Mouse (Mus musculus) spleen, postnatal 4 days (tissue): ENCODE results near the gene Slc7a11.

Source experiments
- DNase-seq, 2 experiments: peaks; one replicate each; pipeline ENCODE4 v3.0.0; 2022; ENCODE audit warnings: low spot score in 2 of 2

The Slc7a11 gene

DNA sequence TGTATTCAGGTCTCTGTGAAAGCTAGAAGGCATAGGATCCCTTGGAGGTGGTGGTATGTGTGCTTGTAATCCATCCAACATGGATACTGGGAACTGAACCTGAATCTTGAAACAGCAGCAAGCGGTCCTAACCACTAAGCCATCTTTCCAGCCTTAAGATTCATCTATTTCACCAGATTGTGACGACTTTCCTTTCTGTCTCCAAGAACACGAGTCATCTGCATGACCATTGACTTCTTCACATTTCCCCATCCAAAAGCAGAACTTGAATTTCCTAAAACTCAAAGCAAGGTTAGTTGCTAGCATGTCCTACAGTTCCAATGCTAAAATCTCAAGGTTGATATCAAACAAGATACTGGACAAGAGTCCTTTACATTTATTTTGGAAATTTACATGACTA is 37.5 kb downstream of the Slc7a11 start:
- no peak for DNase-seq

DNA sequence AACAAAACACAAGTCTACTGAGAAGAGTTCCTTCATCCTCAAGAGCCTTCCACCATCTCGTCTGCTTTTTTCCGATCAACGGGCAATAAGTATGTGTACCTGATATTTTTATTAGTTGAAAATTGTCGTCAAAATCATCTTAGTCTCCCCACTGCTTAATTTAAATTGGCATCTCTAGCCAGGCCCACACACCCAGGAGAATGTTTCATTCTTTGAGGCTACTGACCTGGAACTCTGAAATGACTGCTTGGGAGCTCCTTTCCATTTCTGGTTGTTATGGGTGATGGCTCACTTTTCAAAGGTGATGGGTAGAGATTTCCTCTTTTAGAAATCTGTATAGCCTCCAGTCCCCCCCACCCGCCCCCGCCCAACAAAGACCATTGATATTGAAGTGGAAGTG is 54.6 kb downstream of the Slc7a11 start:
- no peak for DNase-seq

DNA sequence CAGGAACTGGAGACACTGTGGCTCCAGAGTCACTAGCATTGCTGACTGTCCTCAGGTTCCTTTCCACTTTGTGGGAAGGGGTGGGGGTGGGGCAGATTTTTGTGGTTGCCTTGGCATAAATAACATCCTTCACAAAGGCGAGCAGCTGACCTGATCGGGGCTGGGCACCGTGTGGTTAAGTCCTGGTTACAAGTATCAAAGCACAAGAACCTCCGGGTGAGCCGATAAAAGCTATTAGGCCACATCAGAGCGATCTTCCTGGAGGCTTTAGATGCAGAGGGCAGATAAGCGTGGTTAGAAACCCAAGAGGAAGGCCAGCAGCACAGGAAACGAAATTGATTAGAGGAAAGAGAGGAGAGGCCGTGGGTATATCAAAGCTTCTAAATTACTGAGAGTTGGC is 55.1 kb downstream of the Slc7a11 start:
- no peak for DNase-seq

DNA sequence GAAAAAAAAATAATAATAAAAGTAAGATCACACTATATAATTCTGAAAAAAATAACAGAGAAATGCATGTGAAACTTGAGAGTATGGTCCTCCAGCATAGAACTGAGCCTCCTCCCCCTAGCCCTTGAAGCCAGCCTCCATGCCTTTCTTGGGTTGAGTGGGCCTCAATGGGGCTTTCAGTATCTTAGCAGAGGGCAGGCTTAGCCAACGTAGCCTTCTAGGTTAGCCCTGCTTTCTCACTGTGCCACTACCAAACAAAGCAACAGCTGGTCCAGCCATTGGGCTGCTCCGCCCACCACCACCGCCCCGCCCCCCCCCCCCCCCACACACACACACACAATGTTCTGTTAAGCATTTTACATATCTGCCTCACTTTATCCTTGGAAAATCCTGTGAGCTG is 56.1 kb downstream of the Slc7a11 start:
- DNase-seq: no peak

DNA sequence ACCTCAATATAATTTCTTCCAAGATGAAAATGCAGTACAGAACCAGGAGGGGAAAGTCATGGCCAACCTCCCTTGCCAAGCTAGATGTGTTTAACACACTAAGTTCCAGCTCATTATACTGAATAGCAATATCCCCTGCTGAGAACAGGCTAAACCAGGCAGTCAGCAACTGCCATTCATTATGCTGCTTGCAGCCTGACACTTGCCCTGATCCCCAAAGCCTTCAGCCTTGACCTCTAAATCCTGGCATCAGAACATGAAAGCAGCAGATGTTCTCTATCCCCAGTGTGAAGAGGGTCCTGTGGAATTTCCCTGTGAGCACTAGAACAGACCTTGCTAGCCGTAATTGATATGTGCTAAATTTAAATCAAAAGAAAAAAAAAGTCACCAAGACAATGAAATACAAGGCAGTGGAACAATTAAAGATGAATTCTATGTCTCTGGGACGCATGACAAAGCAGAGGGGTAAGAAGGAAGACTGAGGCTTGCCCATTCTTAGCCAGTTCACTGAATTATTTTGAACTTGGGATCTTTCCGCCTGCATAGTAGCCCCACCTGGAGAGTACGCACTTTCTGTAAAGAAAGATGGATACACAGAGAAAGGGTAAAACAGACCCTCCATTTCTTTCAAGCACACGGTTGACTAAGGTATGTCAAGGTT is 56.7 kb downstream of the Slc7a11 start:
- no peak for DNase-seq

DNA sequence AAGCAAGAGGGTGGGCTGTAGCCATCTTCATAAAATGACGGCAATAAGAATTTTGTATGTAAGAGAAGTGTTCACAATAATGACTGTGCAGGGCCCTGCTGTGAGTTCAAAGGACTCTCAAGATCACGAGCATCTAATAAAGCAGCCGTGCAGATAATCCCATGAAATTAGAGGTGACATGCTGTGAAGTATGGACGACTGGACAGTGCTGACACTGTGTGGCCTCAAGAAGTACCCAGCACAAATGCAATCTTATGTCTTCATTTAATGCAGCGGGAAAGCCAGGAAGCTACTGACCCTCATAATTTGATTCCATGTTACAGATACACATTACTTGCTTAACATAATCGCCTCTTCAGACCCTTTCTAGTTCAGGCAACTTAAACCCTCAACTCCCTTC is 57.3 kb downstream of the Slc7a11 start:
- no peak for DNase-seq

DNA sequence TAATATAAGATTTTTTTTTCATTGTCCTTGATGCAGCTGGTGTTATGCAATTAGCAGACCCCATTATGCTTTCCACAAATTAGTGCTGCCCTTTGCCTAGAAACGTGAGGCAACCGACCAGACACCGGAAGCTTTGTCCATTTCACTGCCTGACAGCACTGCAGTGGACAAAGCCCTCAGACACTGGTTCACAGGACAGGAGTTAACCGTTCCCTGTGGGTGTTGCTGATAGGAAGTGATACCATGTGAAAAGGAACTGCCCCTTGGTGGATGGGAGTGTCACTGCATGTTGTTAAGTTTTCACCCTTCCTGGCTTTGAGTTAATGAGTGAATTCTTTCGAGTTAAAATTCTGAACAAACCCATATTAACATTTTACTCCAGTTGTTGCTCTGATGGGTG is 60.7 kb downstream of the Slc7a11 start:
- DNase-seq: no peak

DNA sequence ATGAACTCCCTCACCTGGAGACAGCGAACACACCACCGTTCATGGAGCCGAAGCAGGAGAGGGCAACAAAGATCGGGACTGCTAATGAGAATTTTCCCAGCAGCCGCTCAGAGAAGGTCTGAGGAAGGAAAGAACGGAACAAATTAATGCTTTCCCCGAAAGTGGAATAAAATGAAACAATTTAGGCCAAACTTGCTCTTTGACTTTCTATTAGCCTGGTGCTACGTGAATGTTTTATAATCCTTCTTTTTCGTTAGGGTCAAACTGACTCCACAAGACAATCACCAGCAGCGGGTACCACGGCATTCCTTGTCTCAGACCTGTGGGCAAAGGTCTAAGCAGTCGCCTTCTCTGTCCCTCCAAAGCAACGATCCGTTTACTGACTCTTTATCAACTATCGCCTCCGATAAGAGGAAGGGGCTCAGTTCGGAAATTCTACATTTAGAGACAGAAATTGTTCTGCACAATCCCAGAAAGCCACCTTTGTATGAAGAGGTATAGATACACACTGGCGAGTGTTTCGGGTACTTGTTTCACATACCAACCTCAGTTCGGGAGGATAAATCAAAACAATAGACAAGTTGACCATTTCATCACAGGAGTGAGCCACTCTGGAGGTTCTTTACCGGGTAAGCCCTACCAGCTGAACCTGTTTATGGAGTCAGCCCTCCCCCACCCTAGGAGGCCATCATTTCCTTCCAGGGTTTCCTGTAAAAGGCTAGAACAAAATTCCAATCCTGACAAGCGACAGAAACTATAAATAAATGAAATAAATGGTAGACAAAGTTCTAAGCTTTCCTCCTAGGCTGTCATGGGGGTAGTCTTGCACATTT is 61.3 kb downstream of the Slc7a11 start:
- DNase-seq: no peak

DNA sequence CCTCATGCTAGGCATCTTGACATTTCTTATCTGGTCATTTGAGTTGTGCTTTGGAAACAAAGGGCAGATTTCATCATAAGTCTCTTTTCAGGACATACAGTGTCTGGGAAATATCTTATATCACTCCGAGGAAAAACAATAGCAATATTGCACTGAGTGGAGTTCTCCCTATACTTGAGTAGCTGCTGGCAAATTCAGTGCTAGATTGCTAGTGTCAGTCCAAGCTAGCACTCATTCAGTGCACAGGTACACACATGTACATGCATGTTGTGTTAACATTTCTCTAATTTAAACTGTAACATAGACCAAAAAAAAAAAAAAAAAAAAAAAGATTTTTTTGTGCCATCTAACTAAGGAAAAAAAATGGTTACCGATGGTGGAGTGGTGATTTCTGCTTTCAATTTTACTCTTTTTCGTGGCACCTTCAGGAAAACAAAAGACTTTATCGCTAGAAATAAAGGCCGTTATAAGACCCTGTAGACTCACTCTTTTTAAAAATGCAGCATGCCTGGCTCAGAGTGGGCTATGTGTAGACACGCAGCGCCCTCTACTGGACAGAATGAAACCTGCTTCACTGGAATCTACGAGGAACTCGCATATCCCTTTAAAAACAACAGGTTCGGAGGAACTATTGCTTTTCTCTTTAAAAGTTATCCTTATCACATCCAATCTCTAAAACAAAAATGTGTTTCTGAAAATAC is 62.1 kb downstream of the Slc7a11 start:
- peak; percentile 54 to 81 for DNase-seq

DNA sequence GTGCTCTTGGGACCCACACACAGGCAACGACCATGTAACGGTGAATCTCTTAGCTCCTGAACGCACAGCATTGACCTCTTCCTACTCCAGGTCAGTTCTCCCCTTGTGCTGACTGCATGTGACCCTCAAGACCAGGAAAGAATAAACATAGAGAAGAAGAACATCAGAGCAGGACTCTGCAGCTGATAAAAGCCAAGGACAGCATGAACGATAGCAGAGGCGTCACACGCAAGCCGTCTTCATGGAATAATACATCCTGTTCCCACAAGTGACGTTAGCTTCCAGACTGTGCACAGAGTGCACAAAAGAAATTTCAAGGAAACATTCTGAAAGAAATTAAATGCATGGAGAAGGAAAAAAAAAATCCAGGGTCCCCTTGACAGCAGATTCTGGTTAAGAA is 63.5 kb downstream of the Slc7a11 start:
- no peak for DNase-seq

DNA sequence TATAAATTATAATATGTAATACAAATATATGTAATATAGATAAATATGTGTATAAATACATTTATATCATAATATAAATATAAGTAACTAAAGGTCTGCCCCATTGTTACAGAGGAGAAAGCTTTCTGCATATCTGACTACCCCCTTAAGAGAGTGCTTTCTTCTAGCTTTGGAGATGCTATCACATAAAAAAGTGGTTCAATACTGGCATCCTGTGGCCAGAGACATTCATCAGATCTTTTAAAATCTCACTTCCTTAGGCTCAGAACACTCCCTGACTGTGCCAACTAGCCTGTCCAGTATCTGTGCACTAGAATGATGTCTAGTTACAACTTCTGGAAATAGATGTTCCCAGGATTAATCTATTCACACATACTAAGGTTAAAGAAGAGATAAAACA is 67.9 kb downstream of the Slc7a11 start:
- DNase-seq: no peak

DNA sequence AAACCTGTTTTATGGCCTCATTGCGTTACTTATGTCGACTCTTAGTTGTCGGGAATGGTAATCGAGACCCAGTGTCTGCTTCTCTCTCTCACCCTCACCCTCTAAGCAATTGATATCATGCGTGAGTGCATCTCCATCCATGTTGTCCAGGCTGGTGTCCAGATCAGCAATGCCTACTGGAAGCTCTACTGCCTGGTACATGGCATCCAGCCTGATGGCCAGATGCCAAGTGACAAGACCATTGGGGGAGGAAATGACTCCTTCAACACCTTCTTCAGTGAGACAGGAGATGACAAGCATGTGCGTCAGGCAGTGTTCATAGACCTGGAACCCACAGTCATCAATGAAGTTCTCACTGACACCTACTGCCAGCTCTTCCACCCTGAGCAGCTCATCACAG is 73.6 kb downstream of the Slc7a11 start:
- DNase-seq: no peak

DNA sequence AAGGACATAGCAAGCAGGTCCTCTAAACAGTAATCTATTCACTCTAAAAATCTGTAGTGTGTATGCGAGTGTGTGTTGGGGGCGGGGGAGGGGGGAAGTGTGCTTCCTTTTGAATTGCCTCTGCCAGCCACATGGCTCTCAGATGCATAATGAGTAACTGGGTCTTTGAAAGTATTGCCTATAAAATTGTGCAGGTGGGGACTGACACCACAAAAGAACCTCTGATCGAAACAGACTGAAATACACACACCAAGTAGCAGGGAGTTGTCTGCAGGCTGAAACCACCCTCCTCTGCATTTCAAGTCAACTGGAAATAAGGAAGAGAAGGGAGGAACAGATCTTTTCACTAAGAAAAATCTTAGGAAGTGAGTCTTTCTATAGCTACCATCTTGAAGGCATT is 76.2 kb downstream of the Slc7a11 start:
- no peak for DNase-seq

DNA sequence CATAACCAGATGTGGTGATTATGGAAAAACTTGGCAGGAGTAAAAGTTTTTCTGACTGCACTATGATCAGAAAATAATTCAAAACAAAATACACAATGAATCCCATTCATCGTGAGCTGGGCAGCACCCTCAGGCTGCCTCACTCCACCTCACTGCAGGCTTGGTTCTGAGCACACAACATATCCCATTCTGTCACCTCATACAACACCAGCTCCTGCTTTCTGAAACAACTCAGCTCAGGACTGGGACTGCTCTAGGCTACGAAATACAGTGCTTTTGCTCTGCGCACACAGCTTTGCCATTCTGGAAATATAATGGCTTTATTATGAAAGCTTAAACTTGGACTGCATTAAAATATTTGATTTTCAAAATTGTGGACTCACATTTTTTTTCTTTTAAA is 79.8 kb downstream of the Slc7a11 start:
- no peak for DNase-seq

DNA sequence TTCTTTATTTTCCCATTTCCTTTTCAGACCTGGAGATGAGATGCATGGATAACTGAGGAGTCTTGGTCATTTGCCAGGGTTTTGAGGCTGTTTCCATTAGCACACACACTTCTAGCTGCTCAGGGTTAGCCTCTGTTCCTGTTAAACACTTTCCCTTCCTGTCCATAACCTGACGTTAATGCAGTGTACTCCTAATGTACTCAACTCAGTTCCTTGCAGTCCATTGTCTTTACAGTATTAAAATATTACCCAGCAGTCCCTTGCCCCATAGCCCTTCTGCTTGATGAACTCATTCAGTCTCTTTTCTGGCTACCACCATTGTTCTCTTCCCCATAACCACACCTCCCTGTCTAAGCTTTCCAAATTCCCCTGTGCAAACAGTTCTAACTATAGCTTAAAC is 96.3 kb downstream of the Slc7a11 start:
- DNase-seq: no peak

DNA sequence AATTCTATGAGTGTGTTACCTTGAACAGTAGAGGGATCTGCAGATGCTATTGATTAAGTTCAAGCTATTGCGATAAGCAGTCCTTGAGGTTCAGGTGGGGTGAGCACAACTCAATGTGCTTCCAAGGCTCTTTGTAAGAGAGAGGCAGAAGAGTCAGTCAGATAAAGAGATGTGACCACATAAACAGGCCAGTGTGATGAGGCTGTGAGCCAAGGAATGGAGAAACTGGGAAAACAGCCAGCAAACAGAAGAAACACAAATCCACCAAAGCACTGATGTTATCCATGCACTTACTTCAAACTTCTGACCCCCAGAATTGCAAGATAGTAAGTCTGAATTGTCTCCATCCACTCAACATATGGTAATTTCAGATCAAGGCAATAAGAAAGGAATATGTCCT is 99.0 kb downstream of the Slc7a11 start:
- DNase-seq: no peak

DNA sequence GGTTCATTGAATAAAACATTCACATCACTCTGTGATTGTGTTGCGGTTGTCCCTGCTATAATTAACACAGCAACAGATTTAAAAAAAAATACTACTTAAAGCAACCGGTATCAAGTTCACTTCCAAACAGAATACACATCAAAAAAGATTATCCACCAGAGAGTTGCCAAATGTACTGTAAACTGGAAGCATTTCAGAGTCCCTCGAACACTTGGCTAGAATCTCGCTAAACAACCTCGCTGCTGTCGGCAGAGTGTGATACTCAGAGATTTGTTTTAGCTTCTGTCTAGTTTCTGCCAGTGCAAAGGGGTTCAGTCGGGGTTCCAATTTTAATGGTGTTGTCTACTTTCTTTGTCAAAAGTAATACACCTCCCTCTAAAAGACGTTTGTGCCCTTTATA is 118.9 kb downstream of the Slc7a11 start:
- DNase-seq: no peak

DNA sequence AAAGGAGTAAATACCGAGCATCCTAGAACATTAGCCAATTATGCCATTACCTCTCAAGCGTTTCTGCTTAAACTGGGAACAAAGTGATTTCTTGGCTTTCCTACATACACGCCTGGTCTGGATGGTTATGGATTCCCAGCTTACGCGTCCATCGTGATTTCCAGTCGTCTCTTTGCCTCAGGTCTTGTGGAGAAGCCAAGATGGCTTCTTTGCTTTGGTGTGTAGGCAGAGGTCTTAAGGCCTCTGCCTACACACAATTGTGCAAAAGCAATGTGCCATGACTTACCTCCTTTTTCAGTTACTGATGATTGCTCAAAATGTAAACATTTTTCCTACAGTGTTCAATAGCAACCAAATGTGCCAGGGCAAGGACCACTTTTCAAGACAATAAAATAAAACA is 119.5 kb downstream of the Slc7a11 start:
- DNase-seq: no peak

DNA sequence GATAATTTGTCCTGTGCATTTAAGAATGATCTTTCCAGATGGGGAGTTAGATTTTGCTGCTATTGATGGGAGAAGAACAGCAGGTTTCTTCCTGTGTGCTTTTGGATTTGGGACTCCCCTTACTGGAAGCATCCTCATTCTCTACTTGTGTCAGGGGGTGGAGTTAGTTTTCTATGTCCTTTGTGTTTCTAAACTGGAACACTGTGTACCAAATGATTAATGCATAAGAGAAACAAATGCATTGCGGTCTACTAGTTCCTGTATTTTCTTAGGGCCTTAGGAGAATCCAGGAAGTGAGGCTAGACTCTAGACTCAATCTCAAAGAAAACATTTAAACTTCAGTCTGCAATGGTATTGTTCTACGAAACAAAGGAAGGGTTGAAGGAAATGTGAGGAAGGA is 122.6 kb downstream of the Slc7a11 start:
- no peak for DNase-seq

DNA sequence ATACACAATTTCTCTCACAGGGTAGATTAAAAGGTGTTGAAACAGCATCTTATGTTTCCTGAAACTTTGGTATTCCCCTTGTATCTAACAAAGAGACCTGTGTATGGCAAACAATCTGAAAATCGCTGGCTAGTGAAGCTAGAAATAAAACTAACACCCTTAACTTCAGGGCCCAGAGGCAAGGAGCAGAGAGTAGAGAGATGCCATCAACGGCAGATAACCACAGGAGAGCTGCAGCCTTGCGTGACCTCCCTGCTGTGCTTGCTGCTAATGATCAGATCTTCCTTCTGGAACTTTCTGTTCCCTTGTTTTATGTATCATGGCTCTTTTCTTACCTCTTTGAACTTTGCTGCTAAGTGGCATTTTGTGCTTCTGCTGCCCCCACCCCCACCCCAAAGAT is 125.3 kb downstream of the Slc7a11 start:
- DNase-seq: no peak

DNA sequence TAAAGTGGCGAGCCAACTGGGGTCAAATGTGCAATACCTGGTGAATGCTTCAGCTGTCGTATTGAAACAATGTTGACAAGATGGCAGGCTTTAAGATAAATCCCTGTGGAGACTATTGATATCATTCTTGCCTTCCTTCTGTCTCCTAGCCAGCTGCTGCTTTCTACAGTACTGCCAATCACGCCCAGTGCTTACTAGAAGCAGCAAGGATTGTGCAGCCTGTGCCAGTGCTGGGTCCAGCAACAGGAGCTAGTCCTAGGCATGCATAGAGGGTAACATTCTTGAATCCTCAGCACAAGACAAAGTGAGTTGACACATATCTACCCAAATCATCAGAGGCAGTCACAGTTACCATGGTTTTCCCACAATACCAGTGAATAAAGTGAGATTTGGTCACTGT is 129.6 kb downstream of the Slc7a11 start:
- no peak for DNase-seq

DNA sequence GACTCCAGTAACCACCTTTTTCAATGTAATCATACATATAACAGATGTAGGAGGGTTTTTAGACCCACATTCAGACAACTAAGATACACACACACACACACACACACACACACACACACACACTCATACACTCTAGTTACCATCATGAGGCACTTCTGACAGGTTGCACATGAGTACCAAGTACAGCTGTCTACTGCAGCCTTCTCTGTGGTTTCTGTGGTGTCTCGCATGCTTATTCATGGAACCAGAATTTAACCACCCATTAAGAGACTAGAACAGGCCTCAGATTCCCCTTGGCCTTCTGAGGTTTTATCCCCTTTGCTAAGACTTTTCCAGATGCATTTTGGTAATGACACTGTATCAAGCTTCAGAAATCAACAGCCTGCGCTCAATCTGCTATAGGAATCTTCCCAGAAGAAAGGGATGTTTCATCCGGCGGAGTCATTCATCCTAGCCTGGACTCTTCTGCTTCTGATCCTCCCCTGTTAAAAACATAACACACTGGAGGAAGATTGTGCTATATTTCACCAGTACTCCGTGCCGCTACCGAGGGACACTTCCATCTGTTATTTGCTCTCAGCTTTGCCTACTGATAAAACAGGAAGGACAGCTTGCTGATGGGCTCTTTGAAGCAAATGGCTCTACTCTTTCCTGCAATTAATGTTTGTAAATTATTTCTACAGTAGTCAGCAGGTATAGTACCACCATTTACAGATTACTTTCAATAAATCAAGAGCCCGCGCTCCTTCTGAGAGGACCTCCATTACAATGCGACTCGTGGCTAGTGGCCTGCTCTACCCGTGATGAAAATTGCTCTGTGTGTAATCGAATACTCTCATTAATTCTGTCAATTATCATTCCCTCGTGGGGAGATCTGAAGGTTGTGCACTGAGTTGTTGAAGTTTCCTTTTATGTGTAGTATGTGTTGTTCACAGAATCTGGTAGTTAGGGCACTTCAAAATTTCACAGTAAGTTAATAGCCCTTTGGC is 135.8 kb downstream of the Slc7a11 start:
- no peak for DNase-seq
